Mouse (Mus musculus): ENCODE measurements around the gene Bean1. TPM values are rescaled to one million over a fixed set of nuclear protein-coding genes. Genes with fewer than 3 reads are reported as not detected.

Bean1 gene
- polyA plus RNA-seq, 2 experiments, result 1.7 to 4.5 TPM

- Histone ChIP-seq H3K27me3 (ENCODE audit: control insufficient read depth, insufficient read depth, low read length) (no peaks in the 10 kb centered on the region), H3K9me3 (ENCODE audit: control insufficient read depth, low read length) (no peaks in the 10 kb centered on the region), H3K36me3 (ENCODE audit: control insufficient read depth, insufficient read depth, low read length) (no peaks in the 10 kb centered on the region), H3K4me1 (ENCODE audit: control insufficient read depth, insufficient read depth, low read length) (no peaks in the 10 kb centered on the region), H3K4me3 (replicated peaks; ENCODE audit: low read length) (no peak overlapping the region), H3K4me2 (replicated peaks; ENCODE audit: low read depth, low read length, severe bottlenecking) (no peak overlapping the region), H3K27ac (replicated peaks; ENCODE audit: low read depth, low read length) (no peak overlapping the region), H3K9ac (ENCODE audit: low read depth, low read length, severe bottlenecking) (no peak overlapping the region)
- DNase-seq (ENCODE audit: low spot score) (no peak), ATAC-seq (ENCODE audit: low FRiP score, low read depth) (no peak)
- no peak for TF ChIP-seq POLR2A (IDR thresholded peaks at IDR 0.05; ENCODE audit: borderline replicate concordance, extremely low read depth, insufficient read depth, insufficient read length)
- WGBS, result 75% methylated on average over 5 of the region's 5 CpGs
Measured at GRCm38 (mm10) chr8:104137636-104138035, 32.6 kb upstream of the Bean1 start.

DNA sequence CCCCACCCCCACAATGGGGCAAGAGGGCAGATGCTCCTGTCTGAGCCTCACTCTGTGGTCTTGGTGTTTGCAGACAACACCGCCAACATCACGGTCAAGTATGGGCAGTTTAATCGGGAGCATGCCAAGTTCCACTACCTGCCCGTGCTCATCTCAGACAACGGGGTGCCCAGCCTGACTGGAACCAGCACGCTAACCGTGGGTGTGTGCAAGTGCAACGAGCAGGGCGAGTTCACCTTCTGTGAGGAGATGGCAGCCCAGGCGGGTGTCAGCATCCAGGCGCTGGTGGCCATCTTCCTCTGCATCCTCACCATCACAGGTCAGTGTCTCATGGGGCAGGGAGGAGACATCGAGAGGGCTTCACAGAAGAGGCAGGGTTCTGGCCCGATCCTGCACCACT, 29.6 kb upstream of the Bean1 start:
- H3K4me2 ChIP-seq (replicated peaks; ENCODE audit: low read depth, low read length, severe bottlenecking), result no peak overlapping the region
- WGBS, result 86% methylated on average over 13 of the region's 13 CpGs
- no peak for DNase-seq (ENCODE audit: low spot score)

DNA sequence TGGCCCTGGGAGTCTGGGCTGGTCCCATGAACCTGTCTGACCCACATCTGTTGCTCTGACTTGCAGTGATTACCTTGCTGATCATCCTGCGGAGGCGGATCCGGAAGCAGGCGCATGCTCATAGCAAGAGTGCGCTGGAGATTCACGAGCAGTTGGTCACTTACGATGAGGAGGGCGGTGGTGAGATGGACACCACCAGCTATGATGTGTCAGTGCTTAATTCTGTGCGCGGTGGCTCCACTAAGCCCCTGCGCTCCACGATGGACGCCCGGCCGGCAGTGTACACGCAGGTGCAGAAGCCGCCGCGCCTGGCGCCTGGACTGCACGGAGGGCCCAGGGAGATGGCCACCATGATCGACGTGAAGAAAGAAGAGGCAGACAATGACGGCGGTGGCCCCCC, 27.8 kb upstream of the Bean1 start:
- DNase-seq (ENCODE audit: low spot score) (no peak), ATAC-seq (ENCODE audit: low FRiP score, low read depth) (no peak)
- H3K4me1 ChIP-seq (ENCODE audit: control insufficient read depth, insufficient read depth, low read length), result no peaks in the 10 kb centered on the region
- H3K4me2 ChIP-seq (replicated peaks; ENCODE audit: low read depth, low read length, severe bottlenecking), result no peak overlapping the region
- no peak overlapping the region for H3K9ac ChIP-seq (ENCODE audit: low read depth, low read length, severe bottlenecking)
- no peaks in the 10 kb centered on the region for H3K36me3 ChIP-seq (ENCODE audit: control insufficient read depth, insufficient read depth, low read length)
- no peaks in the 10 kb centered on the region for H3K27me3 ChIP-seq (ENCODE audit: control insufficient read depth, insufficient read depth, low read length)
- H3K4me3 ChIP-seq (replicated peaks; ENCODE audit: low read length), result no peak overlapping the region
- H3K9me3 ChIP-seq (ENCODE audit: control insufficient read depth, low read length), result no peaks in the 10 kb centered on the region
- TF ChIP-seq POLR2A (IDR thresholded peaks at IDR 0.05; ENCODE audit: borderline replicate concordance, extremely low read depth, insufficient read depth, insufficient read length), result no peak
- no peak overlapping the region for H3K27ac ChIP-seq (replicated peaks; ENCODE audit: low read depth, low read length)
- 90% methylated on average over 25 of the region's 25 CpGs for WGBS

More for the DNA sequence above, 29.6 kb upstream of the Bean1 start:
- no peak overlapping the region for H3K4me3 ChIP-seq (replicated peaks; ENCODE audit: low read length)
- no peak for TF ChIP-seq POLR2A (IDR thresholded peaks at IDR 0.05; ENCODE audit: borderline replicate concordance, extremely low read depth, insufficient read depth, insufficient read length)
- no peaks in the 10 kb centered on the region for H3K27me3 ChIP-seq (ENCODE audit: control insufficient read depth, insufficient read depth, low read length)
- no peak for ATAC-seq (ENCODE audit: low FRiP score, low read depth)
- H3K4me1 ChIP-seq (ENCODE audit: control insufficient read depth, insufficient read depth, low read length), result no peaks in the 10 kb centered on the region
- no peaks in the 10 kb centered on the region for H3K36me3 ChIP-seq (ENCODE audit: control insufficient read depth, insufficient read depth, low read length)
- no peak overlapping the region for H3K27ac ChIP-seq (replicated peaks; ENCODE audit: low read depth, low read length)
- no peaks in the 10 kb centered on the region for H3K9me3 ChIP-seq (ENCODE audit: control insufficient read depth, low read length)
- H3K9ac ChIP-seq (ENCODE audit: low read depth, low read length, severe bottlenecking), result no peak overlapping the region

DNA sequence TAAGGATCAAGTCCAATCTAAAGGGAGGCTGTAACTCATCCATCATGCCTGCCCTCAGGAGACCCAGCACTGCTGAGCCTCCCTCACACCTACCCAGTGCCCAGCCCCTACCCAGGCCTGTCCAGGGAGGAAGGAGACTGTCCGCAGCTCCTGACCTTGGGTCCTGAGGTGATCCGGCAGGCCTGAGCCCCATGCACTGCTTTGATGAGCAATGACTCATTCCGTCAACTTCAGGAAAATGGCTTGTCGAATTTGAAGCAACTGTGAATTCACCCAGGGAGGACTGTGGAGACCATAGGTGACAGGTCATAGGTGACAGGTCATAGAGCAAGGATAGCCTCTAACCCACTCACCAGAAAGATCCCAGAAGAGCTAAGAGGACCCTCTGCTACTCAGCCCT, 26.9 kb upstream of the Bean1 start:
- ATAC-seq (ENCODE audit: low FRiP score, low read depth) (no peak), DNase-seq (ENCODE audit: low spot score) (no peak)
- Histone ChIP-seq H3K4me1 (ENCODE audit: control insufficient read depth, insufficient read depth, low read length) (no peaks in the 10 kb centered on the region), H3K27me3 (ENCODE audit: control insufficient read depth, insufficient read depth, low read length) (no peaks in the 10 kb centered on the region), H3K27ac (replicated peaks; ENCODE audit: low read depth, low read length) (no peak overlapping the region), H3K4me2 (replicated peaks; ENCODE audit: low read depth, low read length, severe bottlenecking) (no peak overlapping the region), H3K9ac (ENCODE audit: low read depth, low read length, severe bottlenecking) (no peak overlapping the region), H3K9me3 (ENCODE audit: control insufficient read depth, low read length) (no peaks in the 10 kb centered on the region), H3K36me3 (ENCODE audit: control insufficient read depth, insufficient read depth, low read length) (no peaks in the 10 kb centered on the region), H3K4me3 (replicated peaks; ENCODE audit: low read length) (no peak overlapping the region)
- no peak for TF ChIP-seq POLR2A (IDR thresholded peaks at IDR 0.05; ENCODE audit: borderline replicate concordance, extremely low read depth, insufficient read depth, insufficient read length)
- WGBS, result 80% methylated on average over 4 of the region's 4 CpGs

DNA sequence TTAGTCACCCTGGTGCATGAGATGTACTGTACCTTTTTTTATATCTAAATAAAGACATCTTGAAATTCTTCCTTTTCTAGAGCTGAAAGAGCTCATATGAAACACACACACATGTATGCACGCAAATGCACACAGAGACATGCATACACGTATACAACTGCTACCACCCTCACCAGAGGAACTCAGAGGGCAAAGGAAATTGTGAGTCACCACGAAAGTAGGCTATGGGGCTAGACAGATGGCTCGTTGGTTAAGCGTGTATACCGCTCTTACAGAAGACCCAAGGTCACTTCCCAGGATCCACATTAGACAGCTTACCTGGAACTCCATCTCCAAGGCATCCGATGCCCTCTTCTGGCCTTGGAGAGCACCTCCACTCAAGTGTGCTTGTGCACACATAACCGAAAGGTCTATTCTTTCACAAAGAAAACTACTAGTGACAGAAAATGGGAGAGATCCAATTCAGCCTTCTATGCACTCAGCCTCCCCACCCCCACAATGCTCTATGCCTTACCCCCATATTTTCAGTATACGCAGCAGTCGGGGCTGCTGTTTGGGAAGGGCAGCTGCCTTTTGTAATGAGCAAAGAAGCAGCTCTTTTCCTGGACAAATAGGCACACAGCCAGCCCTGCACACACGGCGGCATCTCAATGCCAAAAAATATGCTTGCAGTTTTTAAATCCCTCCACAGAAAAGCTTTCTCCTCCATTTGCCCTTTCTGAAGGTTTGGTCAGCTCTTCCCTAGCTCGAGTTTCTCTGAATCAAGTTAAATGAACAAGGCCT, 25.6 kb upstream of the Bean1 start:
- WGBS, result 82% methylated on average over 13 of the region's 13 CpGs
- Histone ChIP-seq H3K9me3 (ENCODE audit: control insufficient read depth, low read length) (no peaks in the 10 kb centered on the region), H3K4me3 (replicated peaks; ENCODE audit: low read length) (no peak overlapping the region), H3K9ac (ENCODE audit: low read depth, low read length, severe bottlenecking) (no peak overlapping the region), H3K36me3 (ENCODE audit: control insufficient read depth, insufficient read depth, low read length) (no peaks in the 10 kb centered on the region), H3K4me1 (ENCODE audit: control insufficient read depth, insufficient read depth, low read length) (no peaks in the 10 kb centered on the region), H3K27me3 (ENCODE audit: control insufficient read depth, insufficient read depth, low read length) (no peaks in the 10 kb centered on the region), H3K27ac (replicated peaks; ENCODE audit: low read depth, low read length) (no peak overlapping the region), H3K4me2 (replicated peaks; ENCODE audit: low read depth, low read length, severe bottlenecking) (no peak overlapping the region)
- DNase-seq (ENCODE audit: low spot score), result no peak
- ATAC-seq (ENCODE audit: low FRiP score, low read depth), result no peak
- no peak for TF ChIP-seq POLR2A (IDR thresholded peaks at IDR 0.05; ENCODE audit: borderline replicate concordance, extremely low read depth, insufficient read depth, insufficient read length)
